Mouse (Mus musculus) lung, embryonic 14.5 days (tissue): ENCODE results near the gene Mdm1. TPM values are rescaled to one million over a fixed set of nuclear protein-coding genes. Genes with fewer than 3 reads are reported as not detected.
A peak's percentile ranks its signal among the peaks of the same experiment; 100 is the strongest.
"Not testable (repeated sequence)": the region's sequence is repeated elsewhere in the genome, so short reads cannot be mapped to it uniquely, and the experiment has no call there.

Experiments used
- ATAC-seq: fragments of 200-750 bp; cut with Nextera tagmentation; 2 replicates; pipeline ENCODE4 v1.8.0; 2017; ENCODE audit warnings: mild to moderate bottlenecking, moderate TSS enrichment, moderate library complexity; ENCODE audit not compliant: insufficient read depth
- DNase-seq: peaks from one replicate; pipeline ENCODE4 v3.0.0-alpha.2; 2015
- H3K27ac ChIP-seq: fragments of 300-500 bp; sonication (generic); 2 replicates; pipeline ENCODE4 v1.5.1; 2014; ENCODE audit warnings: low read depth, mild to moderate bottlenecking, moderate library complexity
- H3K27me3 ChIP-seq: fragments of 300-500 bp; sonication (generic); 2 replicates; pipeline ENCODE4 v1.6.1; 2014; ENCODE audit warnings: low read length, control low read depth; ENCODE audit not compliant: insufficient read depth
- H3K36me3 ChIP-seq: fragments of 300-500 bp; sonication (generic); 2 replicates; pipeline ENCODE4 v1.6.1; 2014; ENCODE audit warnings: control low read depth; ENCODE audit not compliant: insufficient read depth
- H3K4me1 ChIP-seq: fragments of 300-500 bp; sonication (generic); 2 replicates; pipeline ENCODE4 v1.6.1; 2014; ENCODE audit warnings: antibody characterized with exemption, control low read depth; ENCODE audit not compliant: insufficient read depth
- H3K4me2 ChIP-seq: fragments of 300-500 bp; sonication (generic); 2 replicates; pipeline ENCODE4 v1.6.1; 2014; ENCODE audit warnings: mild to moderate bottlenecking
- H3K4me3 ChIP-seq: fragments of 300-500 bp; sonication (generic); 2 replicates; pipeline ENCODE4 v1.5.1; 2014; ENCODE audit warnings: low read depth, low read length
- H3K9ac ChIP-seq: fragments of 300-500 bp; sonication (generic); 2 replicates; pipeline ENCODE4 v1.6.1; 2014
- H3K9me3 ChIP-seq: fragments of 300-500 bp; sonication (generic); 2 replicates; pipeline ENCODE4 v1.6.1; 2016; ENCODE audit warnings: low read depth, low read length, control low read depth
- CTCF ChIP-seq: IDR thresholded peaks from 2 replicates; pipeline ENCODE4 v1.5.1; 2016; ENCODE audit warnings: antibody characterized with exemption, low read depth
- WGBS: fragments of 180-500 bp; shearing (Covaris S2); extraction: QIAGEN DNeasy Blood & Tissue Kit; methylation state at CpG from one replicate; pipeline ENCODE4 v1.1.7; 2014; 5-methylcytosine and 5-hydroxymethylcytosine counted together
- polyA plus RNA-seq: library from polyadenylated mRNA; unstranded; fragments of >200 nt; fragmentation: Nextera tagmentation; extraction: Ambion mirVana; gene quantifications from 2 replicates; pipeline ENCODE4 v1.2.1, GENCODE M21; 2014

Gene Mdm1
- polyA plus RNA-seq, 1 experiment from 2014 or later, result 38.0 TPM

DNA sequence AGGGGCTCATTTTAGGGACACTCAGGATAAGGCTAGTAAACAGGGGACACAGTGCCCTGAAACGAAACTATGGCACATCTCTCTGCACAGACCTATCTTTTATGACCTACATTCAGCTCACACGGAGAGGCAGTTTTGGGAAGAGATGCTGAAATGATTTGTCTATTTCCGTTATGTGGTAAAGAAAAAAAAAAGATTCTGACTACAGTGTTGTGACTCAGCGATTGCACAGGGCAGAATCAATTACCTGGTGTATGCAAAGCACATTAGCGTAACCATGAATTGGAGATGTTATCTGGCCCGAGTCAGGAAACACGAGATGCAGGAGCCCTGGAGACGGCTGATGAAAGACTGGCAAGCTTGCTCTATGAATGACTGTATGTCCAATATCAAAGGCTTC lies 30.8 kb downstream of the Mdm1 start:
- 0 out of 2 replicates have a peak, but pooled peaks cover 3% of the 10 kb centered on the region for H3K36me3 ChIP-seq
- H3K4me1 ChIP-seq, result no peaks in the 10 kb centered on the region
- no peak for TF ChIP-seq CTCF
- no peak overlapping the region for H3K4me3 ChIP-seq
- no peak overlapping the region for H3K27ac ChIP-seq
- no peak overlapping the region for H3K9ac ChIP-seq
- H3K4me2 ChIP-seq, result no peak overlapping the region
- H3K9me3 ChIP-seq, result no peaks in the 10 kb centered on the region
- WGBS, result 73% methylated on average over 8 of the region's 8 CpGs
- H3K27me3 ChIP-seq, result no peaks in the 10 kb centered on the region
- DNase-seq (no peak), ATAC-seq (no peak)

DNA sequence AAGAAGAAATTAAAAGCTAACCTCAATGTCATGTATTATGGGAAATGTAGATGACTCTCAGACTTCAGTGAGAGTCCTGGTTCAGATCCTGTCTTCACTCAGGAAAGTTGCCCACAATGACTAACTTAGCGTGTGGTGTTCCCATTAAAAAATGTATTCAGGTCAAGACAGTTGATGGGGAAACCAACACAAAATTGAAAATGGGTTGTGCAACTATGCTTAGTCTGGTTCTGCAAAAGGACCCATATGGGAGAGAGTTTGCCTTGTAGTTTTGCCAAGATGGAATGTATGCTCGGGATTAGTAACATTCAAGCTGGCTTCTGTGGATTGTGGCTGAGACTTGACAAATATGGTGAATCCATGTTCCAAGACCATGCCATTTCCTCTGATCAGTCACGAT lies 31.3 kb downstream of the Mdm1 start:
- ATAC-seq, result no peak
- Histone ChIP-seq H3K4me1 (no peaks in the 10 kb centered on the region), H3K9ac (no peak overlapping the region), H3K27ac (no peak overlapping the region), H3K36me3 (0 out of 2 replicates have a peak, but pooled peaks cover 3% of the 10 kb centered on the region), H3K9me3 (no peaks in the 10 kb centered on the region), H3K4me3 (no peak overlapping the region), H3K4me2 (no peak overlapping the region), H3K27me3 (no peaks in the 10 kb centered on the region)
- WGBS, result 94% methylated on average over 3 of the region's 3 CpGs
- no peak for TF ChIP-seq CTCF
- no peak for DNase-seq

GRCm38 (mm10) chr10:118175542-118175941 lies 33.9 kb downstream of the Mdm1 start:
- not testable (repeated sequence) for DNase-seq, ATAC-seq

GRCm38 (mm10) chr10:118178735-118179151 lies 37.1 kb downstream of the Mdm1 start:
- H3K36me3 ChIP-seq, result no peaks in the 10 kb centered on the region
- H3K4me2 ChIP-seq, result no peak overlapping the region
- H3K27me3 ChIP-seq, result no peaks in the 10 kb centered on the region
- no peak overlapping the region for H3K4me3 ChIP-seq
- H3K4me1 ChIP-seq, result no peaks in the 10 kb centered on the region
- H3K9ac ChIP-seq, result no peak overlapping the region
- peak; percentile 3 for DNase-seq
- H3K9me3 ChIP-seq, result no peaks in the 10 kb centered on the region
- TF ChIP-seq CTCF, result no peak
- no peak for ATAC-seq
- H3K27ac ChIP-seq, result no peak overlapping the region
- WGBS, result 78% methylated on average over 10 of the region's 10 CpGs

More at GRCm38 (mm10) chr10:118175542-118175941, 33.9 kb downstream of the Mdm1 start:
- H3K9me3 ChIP-seq, H3K4me1 ChIP-seq, H3K27ac ChIP-seq, H3K4me3 ChIP-seq, H3K4me2 ChIP-seq, H3K9ac ChIP-seq, H3K36me3 ChIP-seq, H3K27me3 ChIP-seq: not testable (repeated sequence)
- 79% methylated on average over 4 of the region's 4 CpGs for WGBS

DNA sequence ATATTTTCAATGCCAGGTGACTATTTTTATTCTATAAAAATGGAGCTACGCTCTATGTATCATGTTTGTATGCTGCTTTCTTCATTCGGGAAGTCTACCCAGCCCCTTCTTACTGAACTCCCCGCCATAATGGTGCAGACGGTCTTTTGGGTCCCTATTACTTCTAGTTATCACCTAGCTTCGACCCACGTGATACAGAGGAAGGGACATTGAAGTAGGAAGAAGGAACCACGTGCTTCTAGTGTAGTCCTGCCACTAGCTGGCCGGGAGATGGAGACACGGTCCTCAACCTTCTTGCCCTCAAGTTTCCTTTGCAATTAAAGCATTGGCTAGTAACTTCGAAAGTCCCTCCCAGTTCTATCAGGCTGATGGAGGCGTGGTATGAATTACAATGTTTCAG lies 37.7 kb downstream of the Mdm1 start:
- DNase-seq (no peak), ATAC-seq (no peak)
- H3K4me2 ChIP-seq, result no peak overlapping the region
- no peak overlapping the region for H3K9ac ChIP-seq
- no peak for TF ChIP-seq CTCF
- no peak overlapping the region for H3K4me3 ChIP-seq
- no peaks in the 10 kb centered on the region for H3K27me3 ChIP-seq
- H3K36me3 ChIP-seq, result no peaks in the 10 kb centered on the region
- no peak overlapping the region for H3K27ac ChIP-seq
- no peaks in the 10 kb centered on the region for H3K4me1 ChIP-seq
- no peaks in the 10 kb centered on the region for H3K9me3 ChIP-seq
- WGBS, result 85% methylated on average over 11 of the region's 11 CpGs

DNA sequence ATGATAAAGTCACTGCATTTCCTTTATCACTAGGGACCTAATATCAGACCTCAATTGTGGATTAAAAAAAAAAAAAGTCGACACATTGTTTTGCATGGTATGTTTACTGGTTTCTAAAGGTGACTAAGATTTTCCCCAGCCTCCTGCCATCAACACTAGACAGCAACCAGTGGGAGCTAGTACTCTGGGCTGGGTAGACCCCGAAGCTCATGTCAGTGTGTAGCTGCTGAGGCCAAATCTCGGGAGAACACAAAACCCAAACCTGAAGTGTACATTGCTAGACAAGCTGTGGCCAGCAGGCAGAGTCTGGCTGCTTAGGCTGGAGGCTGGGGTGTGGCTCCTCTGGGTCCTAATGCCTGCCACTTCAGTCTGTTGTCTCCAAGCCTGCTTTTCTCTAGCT lies 53.5 kb downstream of the Mdm1 start:
- not testable (repeated sequence) for H3K9ac ChIP-seq, H3K9me3 ChIP-seq, H3K27ac ChIP-seq, H3K4me1 ChIP-seq, H3K36me3 ChIP-seq, H3K4me2 ChIP-seq, H3K4me3 ChIP-seq, H3K27me3 ChIP-seq, ATAC-seq
- WGBS, result 25% methylated on average over 3 of the region's 3 CpGs
- peak; percentile 6 for DNase-seq

GRCm38 (mm10) chr10:118204642-118205041 lies 63.0 kb downstream of the Mdm1 start, which contains the start of gene Il22:
Gene Il22 (plus strand): TSS chr10:118204942.
- TF ChIP-seq CTCF, result no peak
- Histone ChIP-seq H3K4me1 (no peaks in the 10 kb centered on the region), H3K9me3 (no peaks in the 10 kb centered on the region), H3K36me3 (no peaks in the 10 kb centered on the region), H3K27ac (no peak within 1 kb of the TSS), H3K27me3 (no peaks in the 10 kb centered on the region), H3K9ac (no peak within 1 kb of the TSS), H3K4me3 (no peak within 1 kb of the TSS), H3K4me2 (no peak within 1 kb of the TSS)
- DNase-seq (no peak), ATAC-seq (no peak)
- 81% methylated on average over 4 of the region's 4 CpGs for WGBS

DNA sequence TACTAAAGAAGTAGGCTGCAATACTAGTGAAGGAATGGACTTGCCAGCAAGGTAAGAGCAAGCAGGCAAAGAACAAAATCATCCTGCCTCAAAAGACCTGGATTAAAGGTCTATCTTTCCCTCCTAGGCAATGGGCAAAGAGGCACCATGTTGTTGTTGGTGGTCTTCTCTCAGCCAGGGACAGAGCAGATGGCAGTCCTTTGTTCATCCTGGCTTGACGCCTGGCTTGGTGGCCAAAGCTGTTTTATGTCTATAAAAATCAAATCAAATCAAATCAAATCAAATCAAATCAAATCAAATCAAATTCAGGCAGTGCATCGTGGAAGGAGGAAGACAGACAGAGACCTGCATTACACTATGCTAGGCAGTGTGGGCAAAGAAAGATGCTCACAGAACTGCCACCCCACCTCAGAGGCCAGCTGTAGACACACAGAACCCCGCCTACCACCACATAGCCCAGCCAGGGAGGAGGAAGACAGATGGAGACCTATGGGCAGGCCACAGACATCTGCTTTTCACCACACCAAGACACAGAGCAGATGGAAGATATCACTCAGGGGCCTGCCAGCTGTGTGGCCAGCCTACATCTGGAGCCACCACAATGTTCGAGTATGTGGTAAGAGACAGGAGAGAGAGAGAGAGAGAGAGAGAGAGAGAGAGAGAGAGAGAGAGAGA lies 74.2 kb downstream of the Mdm1 start:
- not testable (repeated sequence) for H3K27me3 ChIP-seq, H3K9ac ChIP-seq, H3K4me3 ChIP-seq, H3K36me3 ChIP-seq, H3K4me2 ChIP-seq, H3K9me3 ChIP-seq, H3K4me1 ChIP-seq, DNase-seq, H3K27ac ChIP-seq
- whole genome bisulfite sequencing, result 93% methylated on average over 2 of the region's 4 CpGs
- peak; percentile 66 for ATAC-seq

Other genes with a start within 250 kb of the Mdm1 start
- not detected in 2 replicates for gene Il22, start 63.1 kb downstream of the Mdm1 start, polyA plus RNA-seq
- not detected in 2 replicates for gene Gm32717, start 99.0 kb downstream of the Mdm1 start, polyA plus RNA-seq
- gene Gm32802, start 116.9 kb downstream of the Mdm1 start, polyA plus RNA-seq, result not detected in 2 replicates
- gene Iltifb, start 153.2 kb downstream of the Mdm1 start, polyA plus RNA-seq, result not detected in 2 replicates
- not detected in 2 replicates for gene Gm9040, start 185.2 kb downstream of the Mdm1 start, polyA plus RNA-seq
- not detected in 2 replicates for gene Gm9044, start 190.6 kb downstream of the Mdm1 start, polyA plus RNA-seq
- gene Gm9045, start 196.0 kb downstream of the Mdm1 start, polyA plus RNA-seq, result not detected in 2 replicates
- gene Gm9046, start 201.4 kb downstream of the Mdm1 start, polyA plus RNA-seq, result not detected in 2 replicates
- gene Gm9048, start 206.9 kb downstream of the Mdm1 start, polyA plus RNA-seq, result not detected in 2 replicates
- gene Gm9049, start 212.3 kb downstream of the Mdm1 start, polyA plus RNA-seq, result not detected in 2 replicates